Mouse (Mus musculus) midbrain, embryonic 11.5 days (tissue): ENCODE results near the gene Fbxo4. TPM values are rescaled to one million over a fixed set of nuclear protein-coding genes. Genes with fewer than 3 reads are reported as not detected.

Experiments
- ATAC-seq: fragments of 200-750 bp; cut with Nextera tagmentation; 2 replicates; pipeline ENCODE4 v1.8.0; 2017; ENCODE audit warnings: moderate TSS enrichment, moderate library complexity; ENCODE audit not compliant: low FRiP score
- DNase-seq: peaks from one replicate; pipeline ENCODE4 v3.0.0; 2015; ENCODE audit warnings: low spot score; ENCODE audit errors: missing footprints
- H3K27ac ChIP-seq: fragments of 300-500 bp; sonication (generic); 2 replicates; pipeline ENCODE4 v1.5.1; 2014; ENCODE audit warnings: low read depth, low read length
- H3K27me3 ChIP-seq: fragments of 300-500 bp; sonication (generic); 2 replicates; pipeline ENCODE4 v1.6.1; 2014; ENCODE audit warnings: mild to moderate bottlenecking, low read length, moderate library complexity, mixed read lengths; ENCODE audit not compliant: control insufficient read depth, insufficient read depth
- H3K36me3 ChIP-seq: fragments of 300-500 bp; sonication (generic); 2 replicates; pipeline ENCODE4 v1.6.1; 2014; ENCODE audit warnings: mild to moderate bottlenecking, low read length, moderate library complexity, mixed read lengths; ENCODE audit not compliant: control insufficient read depth, insufficient read depth
- H3K4me1 ChIP-seq: fragments of 300-500 bp; sonication (generic); 2 replicates; pipeline ENCODE4 v1.6.1; 2014; ENCODE audit warnings: low read length; ENCODE audit not compliant: control insufficient read depth, insufficient read depth
- H3K4me2 ChIP-seq: fragments of 300-500 bp; sonication (generic); 2 replicates; pipeline ENCODE4 v1.6.1; 2014; ENCODE audit warnings: mild to moderate bottlenecking, moderate library complexity
- H3K4me3 ChIP-seq: fragments of 300-500 bp; sonication (generic); 2 replicates; pipeline ENCODE4 v1.5.1; 2014; ENCODE audit warnings: low read depth, low read length
- H3K9ac ChIP-seq: fragments of 300-500 bp; sonication (generic); 2 replicates; pipeline ENCODE4 v1.6.1; 2014; ENCODE audit warnings: low read length
- H3K9me3 ChIP-seq: fragments of 300-500 bp; sonication (generic); 2 replicates; pipeline ENCODE4 v1.6.1; 2016; ENCODE audit warnings: low read length; ENCODE audit not compliant: control insufficient read depth
- WGBS: fragments of 180-500 bp; shearing (Covaris S2); extraction: QIAGEN DNeasy Blood & Tissue Kit; methylation state at CpG from one replicate; pipeline ENCODE4 v1.1.7; 2014; 5-methylcytosine and 5-hydroxymethylcytosine counted together
- polyA plus RNA-seq: library from polyadenylated mRNA; unstranded; fragments of >200 nt; fragmentation: Nextera tagmentation; extraction: Ambion mirVana; gene quantifications from 2 replicates; pipeline ENCODE4 v1.2.1, GENCODE M21; 2014

The Fbxo4 gene
- polyA plus RNA-seq, 1 experiment from 2014 or later, result 5.6 TPM

GRCm38 (mm10) chr15:3984876-3985275 is 5.5 kb upstream of the Fbxo4 start:
- peaks cover 5% of the 10 kb centered on the region; the same call in 1 of the 2 replicates for H3K36me3 ChIP-seq
- WGBS, result 86% methylated on average over 2 of the region's 2 CpGs
- H3K9ac ChIP-seq, result no peak overlapping the region
- ATAC-seq, result no peak
- H3K27ac ChIP-seq, result no peak overlapping the region
- H3K27me3 ChIP-seq, result no peaks in the 10 kb centered on the region
- no peak overlapping the region for H3K4me2 ChIP-seq
- no peaks in the 10 kb centered on the region for H3K4me1 ChIP-seq
- no peak for DNase-seq
- no peaks in the 10 kb centered on the region for H3K9me3 ChIP-seq
- H3K4me3 ChIP-seq, result no peak overlapping the region

GRCm38 (mm10) chr15:3982732-3983131 is 3.4 kb upstream of the Fbxo4 start:
- no peak for ATAC-seq
- Histone ChIP-seq H3K4me1 (0 out of 2 replicates have a peak, but pooled peaks cover 2% of the 10 kb centered on the region), H3K27me3 (no peaks in the 10 kb centered on the region), H3K4me3 (no peak overlapping the region), H3K4me2 (no peak overlapping the region), H3K27ac (no peak overlapping the region), H3K9ac (no peak overlapping the region), H3K9me3 (no peaks in the 10 kb centered on the region), H3K36me3 (no peaks in the 10 kb centered on the region)
- WGBS, result 96% methylated on average over 5 of the region's 5 CpGs
- DNase-seq, result no peak

GRCm38 (mm10) chr15:3979871-3980270 is 498 bp upstream of the Fbxo4 start:
- Histone ChIP-seq H3K27ac (peak overlapping the region; percentile 89; the same call in 1 of the 2 replicates), H3K36me3 (no peaks in the 10 kb centered on the region), H3K4me2 (peak overlapping the region; percentile 66), H3K4me3 (no peak overlapping the region), H3K4me1 (0 out of 2 replicates have a peak, but pooled peaks cover 2% of the 10 kb centered on the region), H3K9ac (peak overlapping the region; percentile 95), H3K9me3 (no peaks in the 10 kb centered on the region), H3K27me3 (no peaks in the 10 kb centered on the region)
- DNase-seq, result no peak
- WGBS, result 89% methylated on average over 3 of the region's 3 CpGs
- no peak for ATAC-seq

- WGBS, result 86% methylated on average over 2 of the region's 2 CpGs
- Histone ChIP-seq H3K27ac (no peak overlapping the region), H3K36me3 (no peaks in the 10 kb centered on the region), H3K9me3 (no peaks in the 10 kb centered on the region), H3K9ac (no peak overlapping the region), H3K27me3 (no peaks in the 10 kb centered on the region), H3K4me1 (0 out of 2 replicates have a peak, but pooled peaks cover 2% of the 10 kb centered on the region), H3K4me2 (no peak overlapping the region), H3K4me3 (no peak overlapping the region)
- no peak for DNase-seq
- peak; percentile 12; the same call in 1 of the 2 replicates for ATAC-seq
These were observed 1.1 kb downstream of the Fbxo4 start for GRCm38 (mm10) chr15:3978279-3978678.

GRCm38 (mm10) chr15:3973300-3973699 is 6.1 kb downstream of the Fbxo4 start:
- Histone ChIP-seq H3K9me3 (no peaks in the 10 kb centered on the region), H3K27me3 (no peaks in the 10 kb centered on the region), H3K4me3 (no peak overlapping the region), H3K9ac (no peak overlapping the region), H3K27ac (no peak overlapping the region), H3K4me1 (no peaks in the 10 kb centered on the region), H3K36me3 (no peaks in the 10 kb centered on the region), H3K4me2 (no peak overlapping the region)
- 90% methylated on average over 3 of the region's 3 CpGs for WGBS
- DNase-seq (no peak), ATAC-seq (no peak)

GRCm38 (mm10) chr15:3970193-3970592 is 9.2 kb downstream of the Fbxo4 start:
- Histone ChIP-seq H3K27ac (no peak overlapping the region), H3K36me3 (no peaks in the 10 kb centered on the region), H3K4me2 (no peak overlapping the region), H3K9me3 (no peaks in the 10 kb centered on the region), H3K27me3 (no peaks in the 10 kb centered on the region), H3K4me1 (no peaks in the 10 kb centered on the region), H3K9ac (no peak overlapping the region), H3K4me3 (no peak overlapping the region)
- DNase-seq, result no peak
- 95% methylated on average over 6 of the region's 6 CpGs for WGBS
- no peak for ATAC-seq

- Histone ChIP-seq H3K27ac (no peak overlapping the region), H3K9me3 (no peaks in the 10 kb centered on the region), H3K4me2 (no peak overlapping the region), H3K9ac (no peak overlapping the region), H3K4me3 (no peak overlapping the region), H3K36me3 (no peaks in the 10 kb centered on the region), H3K27me3 (no peaks in the 10 kb centered on the region), H3K4me1 (no peaks in the 10 kb centered on the region)
- WGBS, result 91% methylated on average over 14 of the region's 14 CpGs
- ATAC-seq, result no peak
- no peak for DNase-seq
These were observed 9.6 kb downstream of the Fbxo4 start for GRCm38 (mm10) chr15:3969743-3970142.

- Histone ChIP-seq H3K9ac (no peak overlapping the region), H3K4me2 (no peak overlapping the region), H3K4me3 (no peak overlapping the region), H3K4me1 (no peaks in the 10 kb centered on the region), H3K36me3 (no peaks in the 10 kb centered on the region), H3K9me3 (no peaks in the 10 kb centered on the region), H3K27ac (no peak overlapping the region), H3K27me3 (no peaks in the 10 kb centered on the region)
- DNase-seq, result no peak
- no peak for ATAC-seq
- 87% methylated on average over 8 of the region's 8 CpGs for WGBS
These were observed 17.1 kb downstream of the Fbxo4 start for GRCm38 (mm10) chr15:3962251-3962650.

GRCm38 (mm10) chr15:3960094-3960493 is 19.3 kb downstream of the Fbxo4 start:
- H3K4me1 ChIP-seq, result no peaks in the 10 kb centered on the region
- no peak overlapping the region for H3K27ac ChIP-seq
- H3K27me3 ChIP-seq, result no peaks in the 10 kb centered on the region
- ATAC-seq (no peak), DNase-seq (no peak)
- H3K36me3 ChIP-seq, result no peaks in the 10 kb centered on the region
- no peak overlapping the region for H3K4me2 ChIP-seq
- H3K4me3 ChIP-seq, result no peak overlapping the region
- H3K9me3 ChIP-seq, result no peaks in the 10 kb centered on the region
- whole genome bisulfite sequencing, result 48% methylated on average over 1 of the region's 1 CpGs
- H3K9ac ChIP-seq, result no peak overlapping the region
